ENCODE assay signal across 12 mouse cellular contexts in the genomic region with DNA sequence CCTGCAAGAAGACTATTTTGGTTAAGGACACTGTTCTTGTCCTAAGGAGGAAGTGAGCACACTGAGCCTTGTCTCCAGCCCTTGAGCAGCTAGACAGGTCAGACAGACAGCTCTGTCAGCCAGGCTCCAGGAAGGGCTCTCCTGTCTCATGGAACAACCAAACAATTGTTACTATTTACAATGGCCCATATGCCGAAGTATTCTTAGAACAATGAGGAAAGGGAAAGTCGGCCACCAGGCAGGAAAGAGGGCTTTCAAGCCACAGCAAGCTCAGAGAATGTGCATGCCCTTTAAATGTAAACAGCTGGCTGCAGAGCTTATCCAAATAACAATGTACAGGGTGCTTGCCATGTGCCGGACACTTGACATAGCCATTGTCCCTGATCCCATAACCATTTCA.
A peak's percentile ranks its signal among the peaks of the same experiment; 100 is the strongest.
DNase-seq lines count a peak whose midpoint lies in the region; ATAC-seq and TF ChIP-seq lines count a peak whose summit lies in the region.
"Had no signal": no experiment of that assay in that cellular context is flagged by ENCODE, and none has a peak within 500 bp of the region (broad histone marks: within the 10 kb centered on the region; RNA-seq: fewer than 3 reads in every experiment).

No protein-coding gene starts in this region.

- H3K27me3 ChIP-seq in hindbrain, embryonic 10.5 days (ENCODE audit: insufficient read depth, poor library complexity, severe bottlenecking): no peaks in the 10 kb centered on the region
- H3K27me3 ChIP-seq in hindbrain, postnatal 0 days (ENCODE audit: insufficient read depth, low read length): no peaks in the 10 kb centered on the region
- H3K27me3 ChIP-seq: stomach, embryonic 15.5 days had no signal

- 24% methylated on average over 3 of the region's 3 CpGs for WGBS in hindbrain, embryonic 10.5 days
- WGBS in hindbrain, postnatal 0 days: 27% methylated on average over 3 of the region's 3 CpGs

- peak; percentile 21 for DNase-seq in hindbrain, embryonic 10.5 days (ENCODE audit: low spot score)
- DNase-seq in hindbrain, postnatal 0 days (ENCODE audit: low spot score): no peak
- DNase-seq in urinary bladder, postnatal 14 days (ENCODE audit: low spot score): peak; percentile 9
- no peak for DNase-seq in urinary bladder, postnatal 10 days (ENCODE audit: low spot score)
- peak; percentile 26 for DNase-seq in kidney, postnatal 10 days
- no peak for DNase-seq in B cell, adult 2 months
- no peak for DNase-seq in adrenal gland, postnatal 10 days
- DNase-seq: adrenal gland, adult 2 months; cerebellum, postnatal 14 days had no signal

- H3K4me2 ChIP-seq in hindbrain, postnatal 0 days (ENCODE audit: low read depth, low read length): no peak overlapping the region
- H3K4me2 ChIP-seq: stomach, embryonic 15.5 days had no signal

- H3K36me3 ChIP-seq in hindbrain, embryonic 10.5 days: no peaks in the 10 kb centered on the region
- H3K36me3 ChIP-seq in hindbrain, postnatal 0 days (ENCODE audit: insufficient read depth, low read length): no peaks in the 10 kb centered on the region
- H3K36me3 ChIP-seq: stomach, embryonic 15.5 days had no signal

- no peaks in the 10 kb centered on the region for H3K9me3 ChIP-seq in hindbrain, embryonic 10.5 days
- no peaks in the 10 kb centered on the region for H3K9me3 ChIP-seq in hindbrain, postnatal 0 days (ENCODE audit: low read length)
- H3K9me3 ChIP-seq: stomach, embryonic 15.5 days had no signal

- H3K9ac ChIP-seq in hindbrain, postnatal 0 days (replicated peaks; ENCODE audit: low read length): no peak overlapping the region
- H3K9ac ChIP-seq: stomach, embryonic 15.5 days had no signal

- peaks cover 10% of the 10 kb centered on the region; the same call in 1 of the 2 replicates for H3K4me1 ChIP-seq in hindbrain, embryonic 10.5 days (replicated peaks)
- no peaks in the 10 kb centered on the region for H3K4me1 ChIP-seq in hindbrain, postnatal 0 days (ENCODE audit: insufficient read depth, low read length)
- H3K4me1 ChIP-seq: stomach, embryonic 15.5 days had no signal

- TF ChIP-seq CTCF in hindbrain, postnatal 0 days (IDR thresholded peaks at IDR 0.05; ENCODE audit: low read depth): no peak

- no peak for ATAC-seq in hindbrain, postnatal 0 days
- no peak for ATAC-seq in CD4-positive, CD25-positive, alpha-beta regulatory T cell, adult 4 months
- ATAC-seq: forebrain, embryonic 14.5 days had no signal

- no peak overlapping the region for H3K27ac ChIP-seq in hindbrain, embryonic 10.5 days
- no peak overlapping the region for H3K27ac ChIP-seq in hindbrain, postnatal 0 days
- H3K27ac ChIP-seq: stomach, embryonic 15.5 days had no signal

- no peak overlapping the region for H3K4me3 ChIP-seq in hindbrain, embryonic 10.5 days
- no peak overlapping the region for H3K4me3 ChIP-seq in hindbrain, postnatal 0 days (ENCODE audit: low read length)
- H3K4me3 ChIP-seq: stomach, embryonic 15.5 days had no signal

Comparison
In these comparisons a context has a peak if more than half of its experiments do, and no peak if none do; other contexts are left out.
1. DNase-seq: peak in hindbrain, embryonic 10.5 days (single experiment), urinary bladder, postnatal 14 days (single experiment) and kidney, postnatal 10 days (single experiment); none in hindbrain, postnatal 0 days (single experiment), urinary bladder, postnatal 10 days (single experiment), B cell, adult 2 months (0 of 2) and adrenal gland, postnatal 10 days (single experiment).